Mouse (Mus musculus): ENCODE results near the gene Siglecf.

- TF ChIP-seq POLR2A (IDR thresholded peaks at IDR 0.05; ENCODE audit: insufficient read depth, low read length): no peak
- no peak for TF ChIP-seq CTCF (IDR thresholded peaks at IDR 0.05; ENCODE audit: low read depth, low read length)
- TF ChIP-seq EP300 (IDR thresholded peaks at IDR 0.05; ENCODE audit: insufficient read depth, low read depth, low read length): no peak
Measured at GRCm38 (mm10) chr7:43344491-43344890, 6.7 kb upstream of the Siglecf start.

Measured in ES-Bruce4 (cell line).